Mouse (Mus musculus): Measurements from ENCODE around the gene Mettl13. TPM values are rescaled to one million over a fixed set of nuclear protein-coding genes. Genes with fewer than 3 reads are reported as not detected.

Gene Mettl13
- total RNA-seq (2017), result 7.9 to 16.9 TPM (median 12.3 TPM) in 3 replicates

DNA sequence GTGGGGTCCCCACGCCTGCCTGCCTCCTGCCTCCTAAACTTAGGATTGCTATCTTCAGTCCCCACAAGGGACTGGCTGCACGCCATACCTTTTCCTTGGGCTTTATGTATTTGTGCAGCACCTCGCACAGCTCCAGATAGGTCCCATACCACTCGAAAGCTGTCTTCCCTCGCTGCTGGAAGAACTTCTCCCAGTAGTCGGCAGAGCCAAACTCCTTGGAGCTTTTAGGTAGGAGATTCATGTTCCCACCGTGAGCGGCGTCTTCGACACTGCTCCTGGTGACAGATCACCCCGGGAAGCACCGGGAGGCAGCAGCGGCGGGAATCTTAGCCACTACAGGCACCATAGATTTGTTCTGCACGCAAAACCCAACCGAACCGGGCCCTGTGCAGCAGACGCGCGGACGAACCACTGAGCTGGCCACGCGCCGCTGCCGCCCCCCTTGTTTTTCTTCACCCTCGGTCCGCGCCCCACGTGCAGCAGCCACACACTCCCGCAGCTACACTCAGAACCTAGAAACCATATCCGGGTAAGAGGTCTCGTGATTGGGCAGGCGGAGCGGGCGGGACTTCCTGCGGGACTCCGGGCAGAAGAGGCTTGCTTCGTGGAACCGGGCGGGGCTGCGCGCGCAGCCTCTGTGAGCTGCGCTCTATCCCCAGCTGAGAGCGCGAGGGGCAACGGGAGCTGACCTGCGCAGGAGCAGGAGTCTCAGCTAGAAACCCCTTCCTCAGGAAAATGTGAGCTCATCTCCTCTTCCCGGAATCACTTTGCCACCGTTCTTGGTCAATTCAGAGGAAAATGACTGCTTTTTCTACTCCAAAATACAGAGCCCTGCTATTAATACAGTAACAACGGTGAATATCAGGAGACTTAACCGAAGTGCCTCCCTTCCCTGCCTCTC, at the start of gene Mettl13:
Gene Mettl13 (minus strand): TSS at position 536 of the 901 bp plus-strand sequence.
- peak; percentile 93 for ATAC-seq (replicated peaks; ENCODE audit: insufficient number of reproducible peaks, low FRiP score, low TSS enrichment, poor library complexity, severe bottlenecking)

GRCm38 (mm10) chr1:162597379-162598102, 49.2 kb upstream of the Mettl13 start:
- ATAC-seq (replicated peaks; ENCODE audit: insufficient number of reproducible peaks, low FRiP score, low TSS enrichment, poor library complexity, severe bottlenecking), result no peak

GRCm38 (mm10) chr1:162590415-162590997, 42.2 kb upstream of the Mettl13 start:
- no peak for ATAC-seq (replicated peaks; ENCODE audit: insufficient number of reproducible peaks, low FRiP score, low TSS enrichment, poor library complexity, severe bottlenecking)

DNA sequence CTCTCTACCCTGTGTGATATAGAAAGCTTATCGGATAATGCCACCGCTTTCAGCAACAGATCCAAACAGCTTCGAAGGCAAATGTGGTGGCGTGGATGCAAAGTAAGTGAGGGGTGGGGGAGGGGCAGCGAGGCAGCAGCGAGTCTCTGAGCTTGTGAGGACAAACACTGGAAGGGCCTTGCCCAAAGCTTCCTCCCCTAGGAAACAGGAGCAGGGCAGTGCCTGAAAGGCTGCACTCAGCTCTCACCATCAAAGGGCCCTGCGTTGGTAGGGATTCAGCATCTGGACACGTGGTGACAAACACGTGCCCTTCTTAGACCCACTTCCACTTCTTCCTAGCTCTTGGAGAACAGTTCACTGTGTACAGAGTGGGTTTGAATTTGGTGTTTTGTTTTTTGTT, 41.1 kb upstream of the Mettl13 start:
- no peak for ATAC-seq (replicated peaks; ENCODE audit: insufficient number of reproducible peaks, low FRiP score, low TSS enrichment, poor library complexity, severe bottlenecking)

DNA sequence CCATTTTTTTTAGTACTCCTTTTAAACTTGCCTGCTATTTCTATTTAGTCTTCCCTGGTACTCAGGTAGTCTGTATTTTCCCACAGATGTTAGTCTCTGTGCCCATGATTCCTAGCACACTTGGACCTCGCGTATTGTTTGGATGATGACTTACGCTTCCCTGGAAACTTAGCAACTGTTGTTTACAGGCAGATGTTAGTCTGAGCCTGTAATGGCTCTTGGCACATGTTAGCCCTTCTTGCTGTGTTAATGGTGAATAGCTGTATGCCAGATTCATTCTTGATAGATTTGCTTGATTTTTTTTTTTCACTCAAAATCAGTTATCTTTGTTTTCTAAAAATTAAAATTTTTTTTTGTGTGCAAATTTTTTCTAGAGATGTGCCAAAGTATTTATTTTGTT, 40.3 kb upstream of the Mettl13 start:
- no peak for ATAC-seq (replicated peaks; ENCODE audit: insufficient number of reproducible peaks, low FRiP score, low TSS enrichment, poor library complexity, severe bottlenecking)

GRCm38 (mm10) chr1:162586282-162586681, 37.9 kb upstream of the Mettl13 start:
- ATAC-seq (replicated peaks; ENCODE audit: insufficient number of reproducible peaks, low FRiP score, low TSS enrichment, poor library complexity, severe bottlenecking), result no peak

- no peak for ATAC-seq (replicated peaks; ENCODE audit: insufficient number of reproducible peaks, low FRiP score, low TSS enrichment, poor library complexity, severe bottlenecking)
These were observed 34.5 kb upstream of the Mettl13 start for GRCm38 (mm10) chr1:162582884-162583283.

- ATAC-seq (replicated peaks; ENCODE audit: insufficient number of reproducible peaks, low FRiP score, low TSS enrichment, poor library complexity, severe bottlenecking), result no peak
These were observed 26.7 kb upstream of the Mettl13 start for GRCm38 (mm10) chr1:162575098-162575497.

- ATAC-seq (replicated peaks; ENCODE audit: insufficient number of reproducible peaks, low FRiP score, low TSS enrichment, poor library complexity, severe bottlenecking), result peak; percentile 71
These were observed 22.7 kb upstream of the Mettl13 start for GRCm38 (mm10) chr1:162570931-162571601.

- ATAC-seq (replicated peaks; ENCODE audit: insufficient number of reproducible peaks, low FRiP score, low TSS enrichment, poor library complexity, severe bottlenecking), result peak; percentile 83
These were observed 22.0 kb upstream of the Mettl13 start, which contains the start of gene Vamp4 for GRCm38 (mm10) chr1:162570260-162570748. Gene Vamp4, plus strand, starts transcription at chr1:162570515.

DNA sequence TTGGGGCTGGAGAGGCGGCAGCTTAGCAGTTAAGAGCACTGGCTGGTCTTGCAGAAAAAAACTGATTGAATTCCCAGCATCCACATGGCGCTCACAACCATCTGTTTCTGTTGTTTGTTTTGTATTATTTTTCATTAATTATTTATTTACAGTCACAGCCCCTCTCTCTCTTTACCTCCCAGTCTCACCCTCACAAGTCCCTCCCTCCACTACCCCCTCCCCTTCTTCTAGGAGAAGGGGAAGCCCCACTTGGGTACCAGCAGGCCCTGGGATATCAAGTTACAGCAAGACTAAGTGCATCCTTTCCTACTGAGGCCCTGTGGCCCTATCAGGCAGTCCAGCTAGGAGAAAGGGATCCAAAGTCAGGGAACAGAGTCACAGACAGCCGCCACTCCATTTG, 19.0 kb upstream of the Mettl13 start:
- ATAC-seq (replicated peaks; ENCODE audit: insufficient number of reproducible peaks, low FRiP score, low TSS enrichment, poor library complexity, severe bottlenecking), result no peak

- peak; percentile 94 for ATAC-seq (replicated peaks; ENCODE audit: insufficient number of reproducible peaks, low FRiP score, low TSS enrichment, poor library complexity, severe bottlenecking)
These were observed 16.6 kb upstream of the Mettl13 start for GRCm38 (mm10) chr1:162564992-162565391.

- no peak for ATAC-seq (replicated peaks; ENCODE audit: insufficient number of reproducible peaks, low FRiP score, low TSS enrichment, poor library complexity, severe bottlenecking)
These were observed 14.9 kb upstream of the Mettl13 start for GRCm38 (mm10) chr1:162563236-162563635.

- ATAC-seq (replicated peaks; ENCODE audit: insufficient number of reproducible peaks, low FRiP score, low TSS enrichment, poor library complexity, severe bottlenecking), result no peak
These were observed 5.8 kb upstream of the Mettl13 start for GRCm38 (mm10) chr1:162554193-162554592.

DNA sequence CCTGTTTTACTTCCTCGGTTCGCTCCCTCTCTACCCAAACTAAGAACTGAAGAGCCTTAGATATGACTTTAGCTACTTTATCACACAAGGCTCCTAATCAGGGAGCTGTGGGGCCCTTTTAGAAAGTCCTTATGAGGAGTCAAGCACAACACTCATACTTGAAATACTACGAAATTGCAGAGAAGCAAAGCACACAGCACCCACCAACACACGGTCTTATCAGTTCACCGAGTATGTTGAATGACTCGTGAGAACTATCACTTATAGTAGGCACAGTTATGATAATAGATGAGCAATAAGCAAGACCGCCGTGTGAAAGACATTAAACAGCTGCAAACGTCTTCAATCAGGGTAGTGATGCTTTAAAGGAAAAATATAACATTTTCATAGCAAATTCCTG, 4.6 kb upstream of the Mettl13 start:
- no peak for ATAC-seq (replicated peaks; ENCODE audit: insufficient number of reproducible peaks, low FRiP score, low TSS enrichment, poor library complexity, severe bottlenecking)

DNA sequence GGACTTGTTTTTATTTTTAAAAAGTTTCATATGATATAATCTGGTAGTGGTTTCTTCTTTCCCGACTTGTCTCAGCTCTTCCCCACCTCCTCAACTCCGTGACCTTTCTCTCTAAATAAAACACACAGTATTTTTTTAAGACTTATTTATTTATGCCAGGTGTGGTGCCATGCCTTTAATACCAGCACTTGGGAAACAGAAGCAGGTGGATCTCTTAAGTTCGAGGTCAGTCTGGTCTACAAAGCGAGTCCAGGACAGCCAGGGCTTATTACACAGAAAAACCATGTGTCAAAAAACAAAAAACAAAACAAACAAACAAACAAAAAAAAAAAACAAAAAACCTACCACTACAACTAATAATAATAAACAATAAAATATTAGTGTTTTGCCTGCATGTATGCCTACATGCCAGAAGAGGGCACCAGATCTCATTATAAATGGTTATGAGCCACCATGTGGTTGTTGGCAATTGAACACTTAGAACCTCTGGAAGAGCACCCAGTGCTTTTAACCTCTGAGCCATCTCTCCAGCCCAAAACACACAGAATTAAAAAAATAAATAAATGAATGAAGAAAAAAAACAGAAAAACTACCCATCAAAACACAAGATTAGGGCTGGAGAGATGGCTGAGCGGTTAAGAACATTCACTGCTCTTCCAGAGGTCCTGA, 1.4 kb upstream of the Mettl13 start:
- no peak for ATAC-seq (replicated peaks; ENCODE audit: insufficient number of reproducible peaks, low FRiP score, low TSS enrichment, poor library complexity, severe bottlenecking)

- ATAC-seq (replicated peaks; ENCODE audit: insufficient number of reproducible peaks, low FRiP score, low TSS enrichment, poor library complexity, severe bottlenecking), result no peak
These were observed 714 bp upstream of the Mettl13 start for GRCm38 (mm10) chr1:162548917-162549613.

GRCm38 (mm10) chr1:162547607-162548006, 744 bp downstream of the Mettl13 start:
- no peak for ATAC-seq (replicated peaks; ENCODE audit: insufficient number of reproducible peaks, low FRiP score, low TSS enrichment, poor library complexity, severe bottlenecking)
